Mouse (Mus musculus) heart, embryonic 11.5 days (tissue): Measurements from ENCODE around the gene Gm44596. TPM values are rescaled to one million over a fixed set of nuclear protein-coding genes. Genes with fewer than 3 reads are reported as not detected.

ENCODE experiments used
- ATAC-seq: fragments of 200-750 bp; cut with Nextera tagmentation; replicated peaks from 2 replicates; pipeline ENCODE4 v1.8.0; 2017; ENCODE audit warnings: moderate library complexity; ENCODE audit not compliant: insufficient number of reproducible peaks, low FRiP score, low TSS enrichment
- H3K27ac ChIP-seq: fragments of 300-500 bp; sonication (generic); 2 replicates; pipeline ENCODE4 v1.5.1; 2014; ENCODE audit warnings: mild to moderate bottlenecking, low read depth, low read length
- H3K27me3 ChIP-seq: fragments of 300-500 bp; sonication (generic); 2 replicates; pipeline ENCODE4 v1.6.1; 2014; ENCODE audit warnings: mild to moderate bottlenecking, low read length, mixed read lengths; ENCODE audit not compliant: control insufficient read depth, insufficient read depth
- H3K36me3 ChIP-seq: fragments of 300-500 bp; sonication (generic); 2 replicates; pipeline ENCODE4 v1.6.1; 2014; ENCODE audit warnings: mild to moderate bottlenecking, low read length, moderate library complexity, mixed read lengths; ENCODE audit not compliant: control insufficient read depth, insufficient read depth
- H3K4me1 ChIP-seq: fragments of 300-500 bp; sonication (generic); 2 replicates; pipeline ENCODE4 v1.6.1; 2014; ENCODE audit warnings: low read length; ENCODE audit not compliant: control insufficient read depth, insufficient read depth
- H3K4me2 ChIP-seq: fragments of 300-500 bp; sonication (generic); 2 replicates; pipeline ENCODE4 v1.6.1; 2014; ENCODE audit warnings: mild to moderate bottlenecking, moderate library complexity
- H3K4me3 ChIP-seq: fragments of 300-500 bp; sonication (generic); 2 replicates; pipeline ENCODE4 v1.5.1; 2014; ENCODE audit warnings: low read depth, low read length
- H3K9ac ChIP-seq: fragments of 300-500 bp; sonication (generic); 2 replicates; pipeline ENCODE4 v1.6.1; 2014; ENCODE audit warnings: mild to moderate bottlenecking, low read depth, low read length, moderate library complexity
- H3K9me3 ChIP-seq: fragments of 300-500 bp; sonication (generic); replicated peaks from 2 replicates; pipeline ENCODE4 v1.6.1; 2016; ENCODE audit warnings: low read length; ENCODE audit not compliant: control insufficient read depth
- WGBS: fragments of 180-500 bp; shearing (Covaris S2); extraction: QIAGEN DNeasy Blood & Tissue Kit; methylation state at CpG from one replicate; pipeline ENCODE4 v1.1.7; 2014; ENCODE audit not compliant: insufficient replicate concordance; 5-methylcytosine and 5-hydroxymethylcytosine counted together
- polyA plus RNA-seq: library from polyadenylated mRNA; unstranded; fragments of >200 nt; fragmentation: Nextera tagmentation; extraction: Ambion mirVana; gene quantifications from 2 replicates; pipeline ENCODE4 v1.2.1, GENCODE M21; 2014

Gene Gm44596
- polyA plus RNA-seq, result not detected in 2 replicates

DNA sequence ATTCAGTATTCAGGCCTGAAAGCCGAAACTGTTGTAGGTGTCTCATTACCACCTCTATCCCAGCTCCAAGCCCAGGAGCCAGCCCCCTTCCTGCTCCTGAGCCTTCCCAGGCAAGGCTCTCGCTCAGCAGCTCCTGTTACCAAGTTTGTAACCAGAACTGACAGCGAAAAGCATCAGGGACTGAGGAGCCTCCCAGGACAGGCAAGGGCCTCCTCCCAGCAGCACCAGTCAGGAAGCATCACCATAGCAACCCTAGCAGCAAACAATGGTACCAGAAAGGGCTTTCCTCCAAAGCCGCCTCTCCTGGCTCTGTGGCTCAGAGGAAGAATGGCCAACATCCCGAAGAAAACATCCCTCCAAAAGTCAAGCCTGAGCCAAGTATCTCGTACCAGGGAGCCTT lies at the start of gene Gm44596, which contains the start of gene Tex52:
Gene Gm44596, plus strand, starts transcription at position 312 of the 400 bp plus-strand sequence.
Gene Tex52, plus strand, starts transcription at position 265 of the 400 bp plus-strand sequence.
- Histone ChIP-seq H3K36me3 (peaks cover 43% of the 10 kb centered on the region), H3K27me3 (no peaks in the 10 kb centered on the region), H3K4me1 (peaks cover 7% of the 10 kb centered on the region; the same call in 1 of the 2 replicates), H3K9ac (no peak within 1 kb of the TSS), H3K4me2 (no peak within 1 kb of the TSS), H3K4me3 (no peak within 1 kb of the TSS), H3K9me3 (no peaks in the 10 kb centered on the region), H3K27ac (no peak within 1 kb of the TSS)
- 35% methylated on average over 6 of the region's 6 CpGs for WGBS
- 0 out of 2 replicates have a peak, but pooled peaks have one; percentile 37 for ATAC-seq

DNA sequence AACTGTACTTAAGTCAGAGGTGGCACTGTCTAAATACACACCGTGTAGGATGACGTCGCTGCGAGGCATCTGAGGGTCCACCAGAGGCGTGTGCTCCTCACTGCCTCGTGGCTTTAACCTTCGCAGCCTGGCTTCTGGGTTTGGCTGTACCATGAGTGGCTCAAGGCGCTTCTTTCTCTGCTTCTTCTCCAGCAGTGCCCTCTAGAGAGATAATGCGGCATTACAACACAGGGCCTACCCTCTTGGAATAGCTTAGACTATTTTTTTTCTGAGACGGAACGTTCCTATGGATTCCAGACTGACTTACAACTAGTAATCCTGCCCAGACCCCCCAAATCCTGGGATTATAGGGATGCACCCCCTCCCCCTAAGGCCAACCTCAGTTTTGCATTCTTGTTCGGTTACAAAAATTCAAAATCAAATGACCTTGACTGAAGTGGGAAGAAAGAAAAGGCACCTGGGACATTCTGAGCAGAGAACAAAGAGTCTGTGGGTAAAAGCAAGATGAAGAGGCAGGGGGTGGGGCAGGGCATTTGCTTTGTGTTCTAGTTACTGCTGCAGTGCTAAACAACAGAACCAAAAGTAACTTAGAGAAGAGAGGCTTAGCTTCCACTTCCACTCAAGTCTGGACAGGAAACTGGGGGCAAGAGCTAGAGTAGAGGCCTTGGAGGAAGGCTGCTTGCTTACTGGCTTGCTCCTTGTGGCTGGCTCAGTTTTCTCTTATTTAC lies 40.7 kb upstream of the Gm44596 start:
- H3K4me2 ChIP-seq, result peak overlapping the region; percentile 9; the same call in 1 of the 2 replicates
- peaks cover 18% of the 10 kb centered on the region for H3K36me3 ChIP-seq
- H3K27me3 ChIP-seq, result no peaks in the 10 kb centered on the region
- no peak overlapping the region for H3K9ac ChIP-seq
- H3K4me3 ChIP-seq, result no peak overlapping the region
- no peak overlapping the region for H3K27ac ChIP-seq
- H3K4me1 ChIP-seq, result peaks cover 10% of the 10 kb centered on the region; the same call in 1 of the 2 replicates
- 17% methylated on average over 12 of the region's 12 CpGs for WGBS
- no peaks in the 10 kb centered on the region for H3K9me3 ChIP-seq
- ATAC-seq, result no peak; the same call in 1 of the 2 replicates

DNA sequence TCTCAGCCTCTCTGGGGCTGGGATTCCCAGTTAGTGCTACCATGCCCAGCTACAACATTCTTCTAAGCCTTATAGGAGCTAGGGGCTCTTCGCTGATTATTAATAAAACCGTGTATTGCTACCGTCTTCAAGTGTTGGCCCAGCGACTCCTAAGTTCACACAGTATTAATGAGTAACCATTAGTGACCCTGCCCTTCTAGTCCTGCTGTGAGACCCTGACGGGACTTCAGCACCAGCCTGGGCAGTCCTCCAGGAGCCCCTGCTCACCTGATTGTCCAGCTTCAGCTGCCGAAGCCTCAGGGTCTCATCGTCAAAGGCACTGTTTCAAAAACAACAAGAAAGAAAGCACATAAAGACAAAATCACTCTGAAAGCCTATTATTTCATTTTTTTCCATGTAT lies 37.8 kb upstream of the Gm44596 start:
- H3K4me1 ChIP-seq, result peaks cover 10% of the 10 kb centered on the region; the same call in 1 of the 2 replicates
- H3K36me3 ChIP-seq, result 0 out of 2 replicates have a peak, but pooled peaks cover 6% of the 10 kb centered on the region
- H3K4me3 ChIP-seq, result no peak overlapping the region
- ATAC-seq, result no peak
- H3K27me3 ChIP-seq, result no peaks in the 10 kb centered on the region
- H3K9me3 ChIP-seq, result no peaks in the 10 kb centered on the region
- H3K27ac ChIP-seq, result no peak overlapping the region
- WGBS, result 80% methylated on average over 7 of the region's 7 CpGs
- H3K4me2 ChIP-seq, result no peak overlapping the region
- no peak overlapping the region for H3K9ac ChIP-seq

DNA sequence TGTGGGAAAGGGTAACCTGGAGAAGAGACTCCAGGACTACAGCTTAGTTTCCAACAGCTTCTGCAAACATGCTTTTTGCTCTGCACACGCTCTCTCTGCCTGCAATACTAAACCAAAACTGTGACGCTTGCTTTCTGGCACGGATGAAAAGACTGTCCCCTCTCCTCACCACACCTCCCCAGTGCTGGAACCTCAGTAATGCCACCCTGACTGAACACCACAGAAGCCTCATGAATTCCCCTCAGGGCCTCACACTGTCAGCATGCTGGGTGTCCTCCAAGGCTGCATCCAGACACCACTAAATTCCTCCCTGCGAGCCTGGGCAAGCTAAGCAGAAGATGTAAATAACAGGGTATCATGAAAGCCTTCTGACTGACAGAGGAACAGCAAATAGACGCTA lies 36.4 kb upstream of the Gm44596 start:
- 41% methylated on average over 5 of the region's 5 CpGs for WGBS
- Histone ChIP-seq H3K4me2 (no peak overlapping the region), H3K9me3 (no peaks in the 10 kb centered on the region), H3K9ac (no peak overlapping the region), H3K4me1 (peaks cover 10% of the 10 kb centered on the region; the same call in 1 of the 2 replicates), H3K27ac (no peak overlapping the region), H3K4me3 (no peak overlapping the region), H3K36me3 (0 out of 2 replicates have a peak, but pooled peaks cover 3% of the 10 kb centered on the region), H3K27me3 (no peaks in the 10 kb centered on the region)
- no peak for ATAC-seq

DNA sequence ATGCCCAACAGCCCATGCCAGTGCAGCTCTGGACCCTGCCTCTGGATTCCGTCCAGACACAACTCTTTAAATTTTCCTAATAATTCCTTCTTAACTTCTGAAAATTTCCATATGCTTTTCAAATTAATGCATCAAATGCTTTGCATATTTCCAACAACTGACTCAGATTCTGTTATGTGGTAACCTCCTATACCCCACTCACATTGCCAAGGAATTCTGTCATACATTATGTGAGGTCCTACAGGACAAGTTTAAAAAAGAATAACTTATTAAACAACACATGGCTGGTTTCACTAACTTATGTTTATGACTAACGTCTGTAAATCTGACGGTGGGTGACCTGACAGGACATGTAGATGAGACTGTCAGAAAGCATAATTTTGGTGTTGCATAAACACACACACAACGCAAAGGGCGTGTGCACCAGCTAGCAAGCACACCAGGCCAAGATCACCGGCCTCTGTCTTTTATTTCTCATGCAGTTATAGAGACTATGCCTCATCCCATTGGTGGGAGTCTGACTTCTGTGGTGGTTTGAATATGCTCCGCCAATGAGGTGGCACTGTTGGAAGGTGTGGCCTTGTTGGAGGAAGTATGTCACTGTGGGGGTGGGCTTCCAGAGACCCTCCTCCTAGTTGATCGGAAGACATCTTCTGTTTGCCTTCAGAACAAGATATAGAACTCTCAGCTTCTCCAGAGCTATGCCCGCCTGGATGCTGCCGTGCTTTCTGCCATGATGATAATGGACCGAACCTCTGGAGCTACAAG lies 33.2 kb upstream of the Gm44596 start:
- H3K36me3 ChIP-seq, result no peaks in the 10 kb centered on the region
- H3K4me1 ChIP-seq, result peaks cover 7% of the 10 kb centered on the region; the same call in 1 of the 2 replicates
- H3K4me3 ChIP-seq, result no peak overlapping the region
- H3K9me3 ChIP-seq, result no peaks in the 10 kb centered on the region
- no peak overlapping the region for H3K27ac ChIP-seq
- whole genome bisulfite sequencing, result 93% methylated on average over 11 of the region's 11 CpGs
- H3K9ac ChIP-seq, result no peak overlapping the region
- H3K27me3 ChIP-seq, result no peaks in the 10 kb centered on the region
- H3K4me2 ChIP-seq, result no peak overlapping the region
- ATAC-seq, result no peak

DNA sequence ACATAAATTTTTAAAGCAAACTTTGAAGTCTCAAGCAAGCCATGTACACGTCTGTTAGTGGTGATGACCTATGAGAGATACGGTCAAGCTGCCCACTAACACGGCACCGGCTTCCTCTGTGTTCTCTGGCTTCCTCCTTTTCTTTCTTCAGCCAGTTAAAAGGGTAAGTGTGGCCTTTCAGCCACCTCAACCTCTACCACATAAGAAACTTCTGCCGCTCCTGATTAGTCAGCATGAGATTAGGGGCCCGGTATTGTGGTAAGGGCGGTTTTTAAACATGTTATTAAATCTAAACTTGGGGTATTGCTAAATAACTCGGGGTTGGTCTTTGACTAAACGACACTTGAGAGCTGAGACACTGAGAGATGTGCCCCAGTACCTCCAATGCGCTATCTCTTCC lies 29.7 kb upstream of the Gm44596 start:
- 75% methylated on average over 10 of the region's 10 CpGs for WGBS
- Histone ChIP-seq H3K9ac (no peak overlapping the region), H3K36me3 (no peaks in the 10 kb centered on the region), H3K4me3 (no peak overlapping the region), H3K9me3 (no peaks in the 10 kb centered on the region), H3K4me2 (no peak overlapping the region), H3K27me3 (no peaks in the 10 kb centered on the region), H3K4me1 (no peaks in the 10 kb centered on the region), H3K27ac (no peak overlapping the region)
- no peak for ATAC-seq

DNA sequence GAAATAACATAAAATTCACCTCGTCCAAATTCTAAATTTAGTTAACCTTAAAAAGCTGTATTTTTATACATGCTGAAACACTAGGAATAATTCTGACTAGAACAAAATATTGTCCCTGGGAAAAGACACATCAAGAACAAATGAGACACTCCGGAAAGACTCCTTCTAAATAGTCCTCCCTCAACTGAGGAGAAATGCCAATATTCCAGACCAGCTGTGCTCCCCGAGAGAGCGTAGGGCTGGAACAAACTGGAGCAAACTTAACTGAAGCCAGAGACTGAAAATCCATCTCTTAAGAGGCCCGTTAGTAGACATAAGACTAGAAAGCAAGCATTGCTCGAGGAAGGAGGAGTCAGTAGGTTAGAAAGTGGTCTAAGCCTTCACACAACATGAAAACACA lies 28.5 kb upstream of the Gm44596 start:
- Histone ChIP-seq H3K27me3 (no peaks in the 10 kb centered on the region), H3K4me2 (no peak overlapping the region), H3K9me3 (no peaks in the 10 kb centered on the region), H3K27ac (no peak overlapping the region), H3K4me1 (no peaks in the 10 kb centered on the region), H3K36me3 (0 out of 2 replicates have a peak, but pooled peaks cover 2% of the 10 kb centered on the region), H3K9ac (no peak overlapping the region), H3K4me3 (no peak overlapping the region)
- WGBS, result 91% methylated on average over 6 of the region's 6 CpGs
- no peak for ATAC-seq

DNA sequence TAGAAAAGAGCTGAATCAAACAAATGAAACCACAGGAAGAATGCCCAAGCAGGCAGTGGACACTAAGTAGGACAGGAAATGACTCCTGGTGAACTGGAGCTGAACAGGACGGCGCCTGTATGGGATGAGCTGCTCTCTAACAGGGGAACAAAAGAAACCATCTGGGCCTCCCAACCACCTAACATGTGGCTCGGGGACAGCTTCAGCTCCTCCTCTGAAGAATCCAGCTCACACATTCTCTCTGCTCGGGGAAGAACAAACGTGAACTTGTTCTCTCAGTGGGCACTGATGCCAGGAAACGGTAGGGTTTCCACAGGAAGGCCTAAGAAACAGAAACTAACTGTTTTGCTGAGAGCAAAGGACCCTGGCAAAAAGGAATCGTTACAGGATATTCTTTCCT lies 25.6 kb upstream of the Gm44596 start:
- 63% methylated on average over 7 of the region's 7 CpGs for WGBS
- Histone ChIP-seq H3K27ac (no peak overlapping the region), H3K27me3 (no peaks in the 10 kb centered on the region), H3K4me2 (no peak overlapping the region), H3K9ac (no peak overlapping the region), H3K4me1 (0 out of 2 replicates have a peak, but pooled peaks cover 3% of the 10 kb centered on the region), H3K4me3 (no peak overlapping the region), H3K36me3 (0 out of 2 replicates have a peak, but pooled peaks cover 2% of the 10 kb centered on the region), H3K9me3 (no peaks in the 10 kb centered on the region)
- no peak for ATAC-seq
